Mouse (Mus musculus) erythroblast, adult 5-6 weeks (primary cell): ENCODE results near the gene Sf3b3. TPM values are rescaled to one million over a fixed set of nuclear protein-coding genes. Genes with fewer than 3 reads are reported as not detected.

Experiments
- ATAC-seq: replicated peaks from 2 replicates; pipeline ENCODE4 v1.8.0; 2016; ENCODE audit warnings: moderate number of reproducible peaks, mild to moderate bottlenecking, moderate TSS enrichment, inconsistent platforms; ENCODE audit not compliant: poor library complexity, low FRiP score, severe bottlenecking
- total RNA-seq, 2 experiments: library from RNA; stranded (forward) in 1 of 2; stranded (reverse) in 1 of 2; fragments of 150-400 nt in 1 of 2; fragments of 200-764, 138-1000 nt in 1 of 2; gene quantifications; 2 replicates each; pipeline versions ENCODE4 v1.2.3 to v1.2.4; 2015 to 2017; ENCODE audit warnings: low replicate concordance in 2 of 2

The Sf3b3 gene
- total RNA-seq, 2 experiments from 2014 or later, result 50.5 to 52.9 TPM

- no peak for ATAC-seq
These were observed 4.6 kb upstream of the Sf3b3 start for GRCm38 (mm10) chr8:110851186-110851585.

GRCm38 (mm10) chr8:110847645-110848495, 1.3 kb upstream of the Sf3b3 start:
- no peak for ATAC-seq

GRCm38 (mm10) chr8:110847171-110847549, 573 bp upstream of the Sf3b3 start:
- ATAC-seq, result peak; percentile 40

DNA sequence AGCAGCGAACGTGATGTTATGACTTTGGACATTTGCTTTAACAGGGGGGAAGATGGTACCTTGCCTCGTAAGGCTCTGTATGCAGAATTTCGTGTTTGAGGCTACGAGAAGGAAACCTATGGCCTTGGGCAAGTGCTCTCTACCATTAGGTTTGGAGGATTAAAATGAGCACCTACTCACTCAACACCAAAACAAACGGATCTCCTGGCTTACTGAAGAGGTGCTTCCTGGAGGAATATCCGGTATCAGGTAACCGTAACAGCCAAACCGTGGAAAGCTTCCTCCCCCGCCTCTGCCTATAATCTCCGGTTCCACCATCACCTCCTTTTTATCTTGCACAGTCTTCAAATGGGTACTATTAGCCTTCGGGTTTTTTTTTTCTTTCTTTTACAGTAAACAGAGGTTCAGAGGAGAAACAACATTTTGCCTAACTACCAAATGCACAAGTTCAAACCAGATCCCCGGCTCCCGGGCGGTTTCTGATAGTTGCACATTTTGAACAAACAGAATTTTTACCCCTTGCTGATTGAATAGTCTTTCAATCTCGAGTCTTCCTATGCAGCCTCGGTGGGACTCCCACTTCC, 674 bp downstream of the Sf3b3 start:
- no peak for ATAC-seq

GRCm38 (mm10) chr8:110844941-110845340, 1.6 kb downstream of the Sf3b3 start:
- ATAC-seq, result no peak

GRCm38 (mm10) chr8:110843207-110843606, 3.4 kb downstream of the Sf3b3 start:
- no peak for ATAC-seq

DNA sequence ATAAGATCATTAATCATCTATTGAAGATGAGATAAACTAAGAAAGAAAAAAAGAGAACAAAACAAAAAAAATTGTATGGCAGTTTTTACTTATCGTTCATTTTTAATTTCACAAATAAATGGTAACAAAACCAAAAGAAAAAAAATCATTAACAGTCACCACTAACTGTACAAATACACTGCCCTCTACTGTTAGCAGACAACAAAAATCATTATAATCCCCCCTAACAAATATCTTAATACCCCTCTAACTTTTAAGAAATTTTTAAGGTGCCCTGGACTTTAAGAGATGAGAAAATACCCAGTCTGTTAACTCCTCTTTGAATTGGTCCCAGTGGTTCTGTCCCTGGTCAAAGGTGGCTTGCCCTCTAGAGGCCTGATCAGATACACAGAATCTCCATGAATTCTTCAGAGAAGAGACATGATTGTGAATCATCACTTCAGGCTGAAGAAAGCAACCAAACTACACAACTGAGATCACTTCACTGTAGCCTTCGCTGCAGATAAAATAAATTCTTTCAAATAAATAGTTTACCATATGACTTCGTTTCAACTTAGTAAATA, 4.5 kb downstream of the Sf3b3 start:
- ATAC-seq, result no peak

GRCm38 (mm10) chr8:110831956-110832355, 14.6 kb downstream of the Sf3b3 start:
- ATAC-seq, result no peak

DNA sequence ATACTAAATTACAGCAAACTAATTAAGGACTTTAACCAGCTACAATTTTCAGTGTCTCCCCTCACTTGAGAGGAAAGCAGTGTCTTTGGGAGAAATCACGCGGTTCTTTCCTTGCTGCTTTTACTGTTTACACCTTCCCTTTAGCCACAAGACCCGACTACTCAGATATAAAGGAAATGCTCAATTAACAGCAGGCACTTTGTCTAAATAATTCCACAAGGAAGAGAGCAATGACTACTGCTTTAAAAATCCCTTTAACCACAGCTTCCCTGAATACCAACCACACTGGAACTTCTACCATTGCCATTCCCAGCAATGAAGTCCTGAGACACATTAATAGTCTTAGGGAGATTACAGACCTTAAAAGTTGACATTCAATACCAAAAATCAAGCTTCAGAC, 18.1 kb downstream of the Sf3b3 start:
- no peak for ATAC-seq

GRCm38 (mm10) chr8:110824861-110825260, 21.7 kb downstream of the Sf3b3 start:
- no peak for ATAC-seq

DNA sequence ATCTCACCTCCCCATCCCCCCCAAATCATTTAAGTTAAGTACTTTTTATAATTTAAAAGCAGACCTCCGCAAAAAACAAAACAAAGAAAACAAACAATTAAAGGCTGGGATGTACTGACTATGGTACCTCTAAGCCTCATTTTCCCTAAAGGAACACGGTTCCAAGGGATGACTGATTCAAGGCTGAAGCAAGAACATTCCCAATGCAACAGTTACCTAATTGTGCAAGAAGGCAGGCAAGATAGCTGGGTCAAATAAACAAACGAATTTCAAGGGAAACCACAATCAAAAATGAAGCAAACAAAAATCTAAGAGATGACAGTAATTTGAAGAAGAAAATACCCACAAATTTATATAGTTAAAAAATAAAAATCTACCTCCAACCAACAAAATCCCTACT, 24.6 kb downstream of the Sf3b3 start:
- no peak for ATAC-seq

DNA sequence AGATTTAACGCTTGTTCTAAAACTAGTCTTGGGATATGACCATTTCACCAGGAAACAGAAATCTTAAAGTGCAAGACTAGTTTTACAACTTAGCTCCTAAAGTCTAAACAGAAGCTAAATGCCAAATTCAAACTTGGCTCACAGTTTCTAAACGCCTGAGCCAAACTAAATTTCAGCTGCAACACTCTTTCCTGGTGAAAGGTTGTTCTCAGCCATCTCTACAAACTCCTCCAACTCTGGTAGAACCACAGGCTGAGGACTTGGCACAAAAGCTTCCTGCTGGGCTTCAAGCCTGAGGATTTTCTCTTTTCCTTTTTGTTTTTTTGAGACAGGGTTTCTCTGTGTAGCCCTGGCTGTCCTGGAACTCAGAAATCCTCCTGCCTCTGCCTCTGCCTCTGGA, 26.3 kb downstream of the Sf3b3 start:
- ATAC-seq, result no peak

GRCm38 (mm10) chr8:110818593-110818992, 28.0 kb downstream of the Sf3b3 start:
- ATAC-seq, result no peak

DNA sequence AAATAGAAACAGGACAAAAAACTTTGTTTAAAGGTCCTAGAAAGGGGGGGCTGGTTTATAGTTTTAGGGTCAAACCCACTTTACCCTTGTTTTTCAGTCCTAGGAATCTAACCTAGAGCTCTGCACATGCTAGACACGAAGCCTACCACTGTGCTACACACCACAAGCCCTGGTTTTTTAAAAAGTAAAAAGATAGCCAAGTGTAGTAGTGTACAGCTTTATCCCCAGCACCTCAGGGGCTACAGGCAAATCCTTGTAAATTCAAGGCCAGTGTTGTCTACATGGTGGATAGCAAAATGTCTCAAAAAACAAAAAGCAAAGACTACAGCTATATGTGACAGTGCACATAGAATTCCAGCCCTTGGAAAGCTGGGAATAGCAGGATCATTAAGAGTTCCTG, 29.6 kb downstream of the Sf3b3 start:
- no peak for ATAC-seq

- ATAC-seq, result no peak
These were observed 31.3 kb downstream of the Sf3b3 start for GRCm38 (mm10) chr8:110815308-110815707.

DNA sequence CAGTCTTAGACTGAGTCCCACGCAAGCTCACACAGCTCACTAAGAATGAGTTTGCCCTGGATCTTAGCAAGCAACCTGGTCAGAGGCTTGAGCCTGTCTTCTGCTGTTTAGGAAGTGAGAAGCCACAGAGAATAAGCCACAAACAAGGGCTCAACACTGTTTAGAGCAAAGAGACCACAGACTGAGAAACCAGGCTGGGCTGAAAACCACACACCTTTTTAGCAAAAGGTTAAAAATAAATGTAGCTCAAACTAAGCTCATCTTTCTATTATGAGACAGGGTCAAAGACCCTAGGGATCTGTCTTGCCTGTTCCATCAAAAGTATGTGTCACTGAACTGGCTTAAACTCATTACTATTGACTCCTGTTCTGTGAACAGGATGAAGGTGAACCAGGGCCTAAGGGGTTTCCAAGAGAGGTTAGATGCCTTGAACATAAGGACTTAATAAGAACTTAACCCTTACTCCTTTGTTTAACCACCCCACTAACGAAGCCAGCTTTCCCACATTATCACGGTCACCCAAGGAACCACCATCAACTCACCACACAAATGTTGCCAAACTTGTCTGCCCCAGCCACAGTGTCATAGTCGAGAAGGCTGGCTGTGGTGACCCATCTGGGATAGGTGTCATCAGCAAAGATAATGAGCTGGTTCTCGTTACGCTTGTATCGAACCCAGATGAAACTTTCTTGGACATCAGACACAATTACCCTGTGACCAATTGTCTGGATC, 33.3 kb downstream of the Sf3b3 start:
- no peak for ATAC-seq

- no peak for ATAC-seq
These were observed 34.1 kb downstream of the Sf3b3 start for GRCm38 (mm10) chr8:110812349-110813080.

DNA sequence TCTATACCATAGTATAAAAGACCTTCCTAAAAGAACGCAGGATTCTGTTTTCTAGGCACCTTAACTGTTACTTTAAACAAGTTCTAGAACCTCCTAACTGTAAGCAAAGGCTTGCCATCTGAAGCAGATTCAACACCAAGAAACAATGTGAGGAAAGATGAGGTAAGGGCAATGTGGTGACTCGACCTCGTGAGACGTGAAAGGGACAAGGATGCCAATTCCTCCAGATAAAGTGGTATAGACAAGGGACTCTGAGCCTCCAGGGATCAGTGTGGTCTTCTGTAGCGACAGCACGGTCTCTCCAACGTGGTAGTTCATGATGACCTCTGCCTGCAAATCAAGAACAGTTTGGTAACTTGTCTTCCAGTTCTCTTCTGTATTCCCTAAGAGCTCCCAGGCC, 34.8 kb downstream of the Sf3b3 start:
- ATAC-seq, result no peak

- no peak for ATAC-seq
These were observed 35.5 kb downstream of the Sf3b3 start for GRCm38 (mm10) chr8:110811116-110811515.

GRCm38 (mm10) chr8:110810481-110811065, 36.0 kb downstream of the Sf3b3 start:
- no peak for ATAC-seq
